Mouse (Mus musculus) lung, adult 2 months (tissue): ENCODE measurements at regions not wholly inside any gene's neighbourhood (a gene's known extent, or its start where the extent isn't known, plus 50 kb on each side); places are given as distances from the start of the nearest gene placed in this dataset.

Experiments used
- CTCF ChIP-seq: fragments of 200-500 bp; IDR thresholded peaks from 2 replicates; pipeline ENCODE4 v1.5.1; 2011; ENCODE audit warnings: mild to moderate bottlenecking, low read length, control low read depth; ENCODE audit not compliant: insufficient read depth
- POLR2A ChIP-seq: fragments of 200-500 bp; IDR thresholded peaks from 2 replicates; pipeline ENCODE4 v1.6.1; 2011; ENCODE audit warnings: low read depth, mild to moderate bottlenecking, control low read depth, low read length, borderline replicate concordance; ENCODE audit errors: extremely low read depth

- TF ChIP-seq CTCF: no peak
- no peak for TF ChIP-seq POLR2A
Observed at GRCm38 (mm10) chr1:92712366-92712765, 63.7 kb upstream of the Otos start.
